Mouse (Mus musculus) intestine, embryonic 14.5 days (tissue): ENCODE measurements around the gene Pgr. TPM values are rescaled to one million over a fixed set of nuclear protein-coding genes. Genes with fewer than 3 reads are reported as not detected.

Experiments
- ATAC-seq: fragments of 200-750 bp; cut with Nextera tagmentation; replicated peaks from 2 replicates; pipeline ENCODE4 v1.8.0; 2017; ENCODE audit warnings: low read depth, moderate number of reproducible peaks, moderate TSS enrichment, moderate library complexity; ENCODE audit not compliant: low FRiP score, low TSS enrichment
- DNase-seq: peaks from one replicate; pipeline ENCODE4 v3.0.0-alpha.2; 2018; ENCODE audit warnings: low spot score
- H3K27ac ChIP-seq: fragments of 300-500 bp; sonication (generic); 2 replicates; pipeline ENCODE4 v1.5.1; 2014; ENCODE audit warnings: low read depth, mild to moderate bottlenecking, control low read depth
- H3K27me3 ChIP-seq: fragments of 300-500 bp; sonication (generic); replicated peaks from 2 replicates; pipeline ENCODE4 v1.6.1; 2014; ENCODE audit warnings: low read length, control low read depth; ENCODE audit not compliant: control insufficient read depth, insufficient read depth
- H3K36me3 ChIP-seq: fragments of 300-500 bp; sonication (generic); 2 replicates; pipeline ENCODE4 v1.6.1; 2014; ENCODE audit warnings: low read length, control low read depth; ENCODE audit not compliant: control insufficient read depth, insufficient read depth
- H3K4me1 ChIP-seq: fragments of 300-500 bp; sonication (generic); replicated peaks from 2 replicates; pipeline ENCODE4 v1.6.1; 2014; ENCODE audit warnings: low read length, control low read depth, mixed read lengths; ENCODE audit not compliant: control insufficient read depth, insufficient read depth
- H3K4me2 ChIP-seq: fragments of 300-500 bp; sonication (generic); 2 replicates; pipeline ENCODE4 v1.6.1; 2014; ENCODE audit warnings: low read length
- H3K4me3 ChIP-seq: fragments of 300-500 bp; sonication (generic); 2 replicates; pipeline ENCODE4 v1.5.1; 2014; ENCODE audit warnings: low read depth, low read length, control low read depth, mixed read lengths
- H3K9ac ChIP-seq: fragments of 300-500 bp; sonication (generic); 2 replicates; pipeline ENCODE4 v1.6.1; 2014; ENCODE audit warnings: mild to moderate bottlenecking, low read length
- H3K9me3 ChIP-seq: fragments of 300-500 bp; sonication (generic); 2 replicates; pipeline ENCODE4 v1.6.1; 2016; ENCODE audit warnings: low read length, control low read depth; ENCODE audit not compliant: control insufficient read depth
- WGBS: fragments of 180-500 bp; shearing (Covaris S2); extraction: QIAGEN DNeasy Blood & Tissue Kit; methylation state at CpG from one replicate; pipeline ENCODE4 v1.1.7; 2014; 5-methylcytosine and 5-hydroxymethylcytosine counted together
- polyA plus RNA-seq: library from polyadenylated mRNA; unstranded; fragments of >200 nt; fragmentation: Nextera tagmentation; extraction: Ambion mirVana; gene quantifications from 2 replicates; pipeline ENCODE4 v1.2.1, GENCODE M21; 2014

Pgr gene
- polyA plus RNA-seq, 1 experiment from 2014 or later = 0.19 TPM

DNA sequence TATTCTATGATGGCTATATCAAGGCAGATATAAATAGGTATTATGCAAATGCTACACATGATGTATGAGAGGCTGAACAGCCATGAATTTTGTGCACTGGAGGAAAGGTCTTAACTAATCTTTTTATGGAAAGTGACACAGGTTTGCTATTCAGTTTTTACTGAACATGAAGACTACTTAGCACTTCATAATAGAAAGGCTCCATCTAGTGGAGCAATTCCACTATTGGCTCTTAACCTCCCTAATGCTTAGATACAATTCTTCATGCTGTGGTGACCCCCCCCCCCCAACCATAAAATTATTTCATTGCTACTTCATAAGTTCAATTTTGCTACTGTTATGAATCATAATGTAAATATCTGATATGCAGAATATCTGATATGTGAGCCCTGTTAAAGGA, 101.5 kb downstream of the Pgr start:
- H3K4me3 ChIP-seq = no peak overlapping the region
- no peak overlapping the region for H3K9ac ChIP-seq
- ATAC-seq = no peak
- H3K4me1 ChIP-seq = no peaks in the 10 kb centered on the region
- DNase-seq = no peak
- H3K27ac ChIP-seq = no peak overlapping the region
- H3K36me3 ChIP-seq = peaks cover 25% of the 10 kb centered on the region
- no peaks in the 10 kb centered on the region for H3K9me3 ChIP-seq
- H3K4me2 ChIP-seq = no peak overlapping the region
- no peaks in the 10 kb centered on the region for H3K27me3 ChIP-seq

DNA sequence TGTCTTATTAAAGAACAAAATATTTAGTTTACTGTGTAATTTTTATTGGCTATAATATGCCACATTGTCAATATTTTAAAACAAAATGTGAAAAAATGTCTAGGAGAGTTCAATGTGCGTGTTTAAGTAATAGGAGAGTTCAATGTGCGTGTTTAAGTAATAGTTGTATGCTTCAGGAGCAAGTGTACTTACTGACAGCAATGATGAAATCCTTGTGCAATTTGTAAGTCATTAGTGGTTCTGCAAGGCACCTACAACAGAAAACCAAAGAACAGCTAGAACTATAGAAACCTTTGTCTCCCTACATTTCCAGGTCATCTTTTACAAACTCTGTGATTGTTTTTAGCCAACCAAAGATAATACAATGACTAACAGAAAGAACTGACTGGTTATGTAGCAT, 115.5 kb downstream of the Pgr start:
- no peak for DNase-seq
- no peak overlapping the region for H3K4me2 ChIP-seq
- no peaks in the 10 kb centered on the region for H3K4me1 ChIP-seq
- H3K27me3 ChIP-seq = no peaks in the 10 kb centered on the region
- H3K9me3 ChIP-seq = no peaks in the 10 kb centered on the region
- 92% methylated on average over 2 of the region's 2 CpGs for WGBS
- no peak overlapping the region for H3K27ac ChIP-seq
- no peak overlapping the region for H3K4me3 ChIP-seq
- no peak for ATAC-seq
- H3K9ac ChIP-seq = no peak overlapping the region
- H3K36me3 ChIP-seq = peaks cover 29% of the 10 kb centered on the region; the same call in 1 of the 2 replicates

Other genes starting within 250 kb of the Pgr start
- 0.08 and 0.11 TPM in 2 replicates for gene Gm16485, start 72.0 kb downstream of the Pgr start, polyA plus RNA-seq